Mouse (Mus musculus) retina, postnatal 1 day (tissue): ENCODE results near the gene Rnd1.
A peak's percentile ranks its signal among the peaks of the same experiment; 100 is the strongest.

Experiments
- DNase-seq: peaks from one replicate; pipeline ENCODE4 v3.0.0-alpha.2; 2012

Rnd1 gene

DNA sequence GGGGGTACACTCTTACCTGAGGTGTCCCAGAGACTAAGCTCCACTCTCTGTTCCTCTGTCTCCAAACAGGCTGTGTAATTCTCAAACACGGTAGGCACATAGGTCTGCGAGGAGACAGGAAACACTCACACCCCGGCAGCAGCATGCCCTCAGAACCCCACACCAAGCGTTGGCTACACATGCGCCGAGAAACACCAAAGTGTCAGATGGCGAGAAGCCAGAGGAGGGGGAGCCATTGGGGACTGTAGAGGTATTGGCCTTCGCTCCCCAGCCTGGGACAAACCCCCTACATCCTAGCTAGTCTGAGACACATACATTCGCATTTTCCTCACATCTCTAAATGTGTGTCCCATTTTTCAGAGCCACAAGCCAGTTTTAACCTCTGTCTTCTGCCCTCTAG is 790 bp downstream of the Rnd1 start:
- peak; percentile 37 for DNase-seq

DNA sequence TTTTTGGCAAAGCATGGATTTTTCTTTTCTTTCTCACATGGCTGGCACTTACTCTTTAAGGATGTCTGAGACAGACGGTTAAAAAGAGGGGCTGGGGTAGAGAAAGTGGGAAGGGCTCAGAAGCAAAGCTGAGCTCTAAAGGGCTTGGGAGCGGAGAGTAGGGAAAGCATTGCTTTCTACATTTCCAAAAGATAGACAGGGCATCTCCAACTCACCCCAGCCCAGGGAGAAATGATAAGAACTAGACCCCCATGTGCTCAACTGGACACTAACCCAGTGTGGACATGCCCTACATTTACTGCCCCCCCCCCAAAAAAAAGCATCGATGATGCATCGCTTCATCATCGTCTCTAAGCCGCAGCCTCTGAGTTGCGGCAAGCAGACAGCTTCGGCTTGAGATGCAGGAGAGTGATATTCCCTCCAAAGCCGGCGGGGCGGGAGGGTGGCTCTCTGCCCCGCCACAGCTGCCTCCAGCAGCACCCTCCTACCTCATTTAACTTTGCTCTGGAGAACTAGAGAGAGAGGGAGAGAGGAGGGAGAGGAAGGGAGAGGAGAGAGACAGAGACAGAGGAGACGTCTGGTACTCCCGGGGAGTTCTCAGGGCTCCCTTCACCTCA is 1.5 kb downstream of the Rnd1 start:
- peak; percentile 19 for DNase-seq

DNA sequence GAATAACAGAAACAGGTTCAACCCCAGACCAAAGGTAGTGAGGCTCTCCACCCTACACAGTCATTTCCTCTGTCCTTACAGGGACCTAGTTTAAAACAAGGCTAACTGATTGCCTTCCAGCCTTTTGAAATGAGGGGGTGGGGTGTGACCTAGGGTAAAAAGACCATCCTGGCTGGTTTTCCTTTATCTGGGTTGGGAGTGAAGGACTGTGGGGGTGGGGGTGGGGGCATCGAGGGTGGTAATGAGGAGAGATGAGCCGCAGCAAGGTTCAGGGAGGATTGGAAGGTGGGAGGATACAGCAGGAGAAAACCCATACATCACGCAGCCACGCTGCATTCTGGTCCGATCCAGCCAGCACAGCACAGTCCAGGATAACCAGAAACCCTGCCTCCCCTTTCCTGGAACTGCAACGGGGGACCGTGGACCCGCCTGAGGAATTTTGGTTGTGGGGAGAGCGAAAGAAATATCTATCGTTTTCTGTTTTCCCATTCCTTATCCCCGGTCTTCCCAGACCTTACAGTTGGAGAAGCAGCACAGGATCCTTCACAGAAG is 2.2 kb downstream of the Rnd1 start:
- DNase-seq = no peak

DNA sequence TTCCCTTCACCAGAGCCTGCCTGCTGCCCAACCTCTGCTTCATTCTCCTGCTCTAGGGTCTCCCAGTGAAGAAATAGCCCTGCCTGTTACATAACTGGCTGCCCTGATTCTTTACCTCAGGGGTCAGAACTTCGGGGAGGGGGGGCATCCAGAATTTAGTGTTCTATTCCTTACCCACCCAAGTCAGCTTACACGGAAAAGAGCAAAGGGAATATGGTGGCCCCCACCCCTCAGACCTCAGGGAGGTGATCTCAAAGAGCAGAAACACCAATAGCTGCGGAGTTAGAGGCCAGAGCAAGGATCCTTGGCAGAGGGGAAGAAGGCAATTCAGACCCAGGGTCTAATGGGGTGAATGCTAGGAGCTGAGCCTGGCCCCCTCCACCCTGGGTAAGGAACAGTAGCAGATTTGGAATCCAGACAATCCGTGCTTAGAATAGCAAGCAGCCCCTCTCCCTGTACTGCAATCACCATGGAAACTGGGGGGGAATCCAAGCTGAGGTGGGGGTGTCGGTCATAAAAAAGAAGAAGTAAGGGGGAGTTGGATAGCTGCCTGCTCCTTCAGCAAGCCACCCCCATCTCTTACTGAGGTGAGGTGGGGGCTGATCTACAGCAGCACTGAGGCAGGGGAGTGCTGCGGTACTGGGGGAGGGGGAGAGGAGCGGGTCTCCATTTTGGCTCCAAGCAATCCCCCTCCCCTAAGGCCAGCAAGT is 2.8 kb downstream of the Rnd1 start:
- no peak for DNase-seq

DNA sequence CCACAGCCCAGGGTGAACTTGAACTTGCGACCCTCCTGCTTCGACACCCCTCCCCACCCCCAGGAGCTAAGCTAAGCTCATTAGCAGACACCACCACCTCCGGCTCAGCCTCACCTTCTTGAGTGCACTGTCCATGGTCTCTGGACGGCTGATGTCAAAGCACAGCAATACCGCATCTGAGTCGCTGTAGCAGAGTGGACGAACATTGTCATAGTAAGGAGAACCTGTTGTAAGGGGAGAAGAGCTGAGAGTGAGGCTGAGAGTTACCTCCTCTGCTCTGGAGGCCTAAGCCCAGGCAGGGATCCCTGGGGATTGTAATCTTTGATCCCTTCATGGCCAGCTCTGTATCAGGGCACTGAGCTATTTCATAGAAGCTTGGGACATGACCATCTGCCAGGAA is 3.5 kb downstream of the Rnd1 start:
- DNase-seq = no peak

DNA sequence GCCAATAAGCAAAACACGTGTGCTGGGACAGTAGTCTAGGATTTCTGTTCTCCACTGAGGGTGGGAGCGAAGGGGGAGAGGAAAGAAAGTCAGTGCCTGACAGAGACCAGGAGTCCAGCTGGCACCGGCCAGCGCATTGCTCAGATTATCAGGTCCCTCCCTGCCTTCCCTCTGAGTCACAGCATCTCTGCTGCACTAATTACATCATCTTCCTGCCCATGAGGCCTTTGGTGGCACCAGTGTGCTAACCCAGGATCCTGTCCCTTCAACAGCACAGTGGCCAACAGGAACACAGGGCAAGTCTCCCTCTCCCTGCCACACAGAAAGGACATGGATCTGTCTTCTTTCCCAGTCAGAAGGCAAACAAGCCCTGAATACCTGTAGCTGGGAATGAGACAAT is 4.7 kb downstream of the Rnd1 start:
- no peak for DNase-seq

DNA sequence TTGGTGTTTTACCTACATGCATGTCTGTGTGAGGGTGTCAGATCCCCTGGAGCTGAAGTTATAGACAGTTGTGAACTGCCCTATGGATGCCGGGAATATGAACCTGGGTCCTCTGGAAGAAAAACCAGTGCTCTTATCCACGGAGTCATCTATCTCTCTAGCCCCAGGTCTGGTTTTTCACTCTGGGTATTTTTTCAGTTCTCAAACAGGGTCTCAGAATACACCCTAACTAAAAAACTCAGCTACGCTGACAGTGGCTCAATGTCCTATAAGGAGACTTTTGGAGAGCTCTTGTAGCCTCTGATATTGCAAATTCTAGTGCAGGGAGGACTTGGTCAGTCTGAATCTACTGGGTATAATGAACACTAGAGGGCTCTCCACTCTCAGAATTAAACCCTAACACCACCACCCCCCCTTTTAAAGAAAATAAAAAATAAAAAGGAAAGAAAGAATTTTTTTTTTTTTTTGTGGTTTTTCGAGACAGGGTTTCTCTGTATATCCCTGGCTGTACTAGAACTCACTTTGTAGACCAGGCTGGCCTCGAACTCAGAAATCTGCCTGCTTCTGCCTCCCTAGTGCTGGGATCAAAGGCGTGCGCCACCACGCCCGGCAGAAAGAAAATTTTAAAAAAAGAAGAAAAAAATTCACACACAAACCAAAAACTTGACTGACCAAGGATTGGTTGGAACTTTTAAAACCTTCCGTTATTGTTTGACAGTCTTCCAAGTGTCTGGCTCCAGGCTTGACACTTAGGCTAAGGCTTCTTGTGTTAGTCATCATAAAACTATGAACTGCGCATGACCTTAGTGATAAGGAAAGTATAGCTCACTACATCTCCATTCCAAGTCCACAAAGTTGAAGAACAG is 13.0 kb downstream of the Rnd1 start:
- peak; percentile 28 for DNase-seq

DNA sequence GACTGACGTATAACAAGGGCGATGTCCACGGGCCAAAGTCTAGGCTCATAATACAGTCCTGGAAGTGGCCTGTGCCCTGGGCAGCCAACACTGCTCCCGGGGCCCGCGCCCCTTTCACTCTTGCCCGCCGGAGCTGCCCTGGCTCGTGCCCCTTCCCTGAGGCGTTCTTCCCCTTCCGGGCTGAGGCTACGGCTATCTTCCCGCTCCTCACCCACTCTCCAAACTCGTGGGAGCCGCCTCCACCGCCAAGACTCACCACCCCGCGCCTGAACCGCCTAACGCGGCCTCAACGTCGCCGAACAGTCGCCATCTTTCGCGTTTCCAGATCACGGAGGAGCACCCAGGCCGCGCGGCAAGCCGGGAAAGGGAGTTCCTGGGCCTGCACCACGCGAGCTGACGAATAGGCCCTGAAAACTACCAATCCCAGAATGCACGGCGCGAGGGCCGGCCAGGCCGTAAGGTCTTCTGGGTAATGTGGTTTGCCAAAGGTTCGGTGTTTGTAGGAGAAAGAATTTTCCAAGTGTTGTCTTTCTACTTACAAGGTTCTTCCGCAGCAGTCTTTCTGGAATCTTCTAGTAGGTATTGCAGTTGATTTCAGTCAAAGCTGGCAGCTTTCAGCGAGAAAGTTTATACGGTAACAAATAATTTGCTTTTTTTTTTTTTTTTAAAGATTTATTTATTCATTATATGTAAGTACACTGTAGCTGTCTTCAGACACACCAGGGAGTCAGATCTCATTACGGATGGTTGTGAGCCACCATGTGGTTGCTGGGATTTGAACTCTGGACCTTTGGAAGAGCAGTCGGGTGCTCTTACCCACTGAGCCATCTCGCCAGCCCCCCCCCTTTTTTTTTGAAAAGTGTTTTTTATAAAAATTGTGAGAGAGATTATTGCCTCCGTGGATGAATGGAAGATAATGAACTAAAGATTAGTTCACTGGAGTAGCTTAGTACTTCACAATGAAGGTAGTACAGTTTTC is 14.4 kb downstream of the Rnd1 start, which contains the start of gene Ddx23:
TSS of gene Ddx23 (minus strand) at position 328 of the 979 bp plus-strand sequence.
- peak; percentile 97 for DNase-seq

DNA sequence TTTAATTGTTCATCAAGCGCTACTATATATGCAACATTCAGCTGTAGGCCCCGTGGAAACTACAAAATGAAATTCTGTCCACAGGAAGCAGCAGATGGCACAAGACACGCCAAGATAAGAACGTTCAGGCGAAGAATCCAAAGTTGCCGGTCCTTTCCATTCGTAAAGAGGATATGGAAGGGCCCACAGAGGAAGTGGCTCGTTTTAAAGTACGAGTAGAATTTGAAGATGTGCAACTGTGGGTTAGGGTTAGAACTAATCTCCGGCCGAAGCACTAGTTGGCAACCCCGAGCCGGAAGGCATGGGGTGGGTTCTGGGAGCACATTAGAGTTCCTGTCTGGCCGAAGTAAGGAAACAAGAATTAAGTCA is 15.1 kb downstream of the Rnd1 start:
- no peak for DNase-seq

DNA sequence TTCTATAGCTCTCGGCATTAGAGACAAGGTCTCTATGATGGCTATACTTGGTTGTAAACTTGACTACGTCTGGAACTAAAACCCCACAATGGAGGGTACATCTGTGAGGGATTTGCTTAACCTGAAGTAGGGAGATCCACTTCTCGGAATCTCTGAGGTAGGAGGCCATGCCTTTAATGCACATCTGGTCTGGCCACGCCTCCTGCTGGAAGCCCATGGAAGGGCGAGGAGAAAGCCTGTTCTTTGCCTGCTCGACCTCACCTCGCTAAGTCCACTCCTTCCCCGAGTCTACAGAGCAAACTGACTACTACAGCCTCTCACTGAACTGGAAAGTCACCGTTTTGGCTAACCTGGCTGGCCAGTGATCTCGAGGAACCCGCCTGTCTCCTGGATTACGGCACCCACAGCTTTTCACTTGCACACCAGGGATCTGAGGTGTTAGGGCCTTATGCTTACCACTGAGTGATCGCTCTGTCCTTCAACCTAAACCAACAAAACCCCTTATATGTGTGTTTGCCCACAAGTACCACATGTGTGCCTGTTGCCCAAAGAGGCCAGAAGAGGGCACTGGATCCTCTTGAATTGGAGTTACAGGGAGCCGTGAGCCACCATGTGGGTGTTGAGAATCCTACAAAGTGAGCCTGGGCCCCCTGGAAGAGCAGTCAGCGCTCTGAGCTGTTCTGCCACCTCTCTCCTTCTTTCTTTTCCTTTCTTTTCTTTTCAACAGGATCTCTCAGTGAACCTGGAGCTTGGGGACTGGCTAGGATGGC is 20.1 kb downstream of the Rnd1 start:
- no peak for DNase-seq

DNA sequence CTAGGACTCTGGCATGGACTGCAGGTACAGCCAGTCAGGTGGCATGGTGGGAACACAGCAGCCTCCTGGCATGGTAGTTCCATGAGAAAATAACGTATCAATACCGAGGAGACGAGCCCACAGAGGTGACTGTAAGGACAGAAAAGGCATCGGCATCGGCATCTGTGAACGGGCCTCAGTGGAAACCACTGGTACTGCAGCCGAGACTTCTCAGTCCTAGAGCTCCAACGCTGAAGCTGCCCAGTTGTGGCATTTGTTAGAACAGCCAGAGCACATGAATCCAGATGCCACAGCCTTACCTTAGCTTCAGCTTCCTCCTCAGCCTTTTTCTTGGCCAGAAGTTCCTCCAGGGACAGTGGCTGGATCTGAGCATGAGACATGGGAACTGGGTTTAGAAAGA is 25.1 kb downstream of the Rnd1 start:
- DNase-seq = no peak

DNA sequence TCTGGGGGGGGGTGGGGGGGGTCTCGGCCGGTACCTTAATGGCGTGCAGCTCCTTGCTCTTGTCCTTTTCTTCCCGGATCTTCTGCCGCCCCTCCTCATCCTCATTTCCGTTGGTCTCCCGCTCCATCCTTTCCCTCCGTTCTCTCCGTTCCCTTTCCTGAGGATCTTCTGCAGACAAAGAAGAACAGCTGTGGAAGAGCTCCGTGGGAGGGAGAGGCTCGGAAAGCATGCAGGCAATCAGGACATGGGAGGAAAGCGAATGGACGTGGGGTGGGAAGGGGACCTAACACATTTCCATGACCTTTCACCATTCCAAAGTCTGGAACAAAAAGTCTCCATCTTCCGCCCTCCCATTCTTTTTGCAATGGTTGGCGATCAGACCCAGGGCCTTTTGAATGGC is 25.8 kb downstream of the Rnd1 start:
- DNase-seq = no peak

DNA sequence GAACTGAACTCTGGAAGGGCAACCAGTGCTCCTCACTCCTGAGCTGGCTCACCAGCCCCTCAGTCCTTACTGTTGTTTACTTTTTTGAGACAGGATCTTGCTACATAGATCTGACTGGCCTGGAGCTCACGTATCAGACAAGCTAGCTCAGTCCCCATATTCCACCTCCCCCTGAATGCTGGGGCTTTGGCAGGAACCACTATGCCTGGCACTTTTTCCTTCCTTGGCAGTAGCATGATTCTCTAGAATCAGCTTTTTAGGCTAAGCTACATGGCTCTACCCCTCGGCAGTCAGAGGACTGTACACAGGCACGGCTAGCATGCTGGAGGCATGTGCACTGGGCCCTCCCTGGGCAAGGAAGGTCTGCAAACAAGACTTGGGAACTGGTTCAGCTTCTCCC is 29.2 kb downstream of the Rnd1 start:
- no peak for DNase-seq

DNA sequence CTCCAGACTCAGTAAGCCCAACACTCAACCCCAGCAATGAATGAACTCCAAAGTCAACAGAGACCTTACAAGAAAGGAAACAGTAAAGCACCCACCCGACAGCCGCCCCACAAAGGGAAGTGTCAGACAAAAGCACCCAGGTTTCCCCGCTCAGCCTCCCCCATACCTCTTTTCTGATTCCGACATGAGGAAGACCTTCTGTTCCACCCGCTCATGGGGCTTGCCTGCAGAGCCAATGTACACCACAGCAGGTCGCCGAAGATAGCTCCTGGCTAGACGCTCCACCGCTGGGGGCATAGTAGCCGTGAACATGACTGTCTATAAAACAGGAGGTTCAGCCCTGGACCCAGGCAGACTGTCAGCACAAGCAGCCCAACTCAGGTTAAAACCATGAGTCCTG is 30.0 kb downstream of the Rnd1 start:
- DNase-seq = no peak

DNA sequence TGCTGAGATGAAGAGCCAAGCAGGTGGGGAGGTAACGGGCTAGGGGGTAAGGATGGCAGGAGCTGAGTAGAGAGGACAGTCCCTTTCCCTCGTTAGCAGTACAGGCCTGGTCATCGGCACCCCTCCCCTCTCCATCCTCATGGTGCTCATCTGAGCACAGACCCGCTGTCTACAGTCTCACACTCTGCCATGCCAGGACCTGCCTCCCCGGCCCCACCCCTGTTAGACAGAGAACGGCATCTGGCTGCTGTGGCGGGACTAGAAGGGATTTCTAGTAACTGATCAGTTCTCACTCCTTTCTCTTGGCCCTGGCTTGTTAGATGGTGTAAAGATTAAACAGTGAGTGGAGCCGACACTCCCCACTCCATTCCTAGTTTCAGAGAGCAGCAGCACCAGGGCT is 30.5 kb downstream of the Rnd1 start:
- DNase-seq = no peak

DNA sequence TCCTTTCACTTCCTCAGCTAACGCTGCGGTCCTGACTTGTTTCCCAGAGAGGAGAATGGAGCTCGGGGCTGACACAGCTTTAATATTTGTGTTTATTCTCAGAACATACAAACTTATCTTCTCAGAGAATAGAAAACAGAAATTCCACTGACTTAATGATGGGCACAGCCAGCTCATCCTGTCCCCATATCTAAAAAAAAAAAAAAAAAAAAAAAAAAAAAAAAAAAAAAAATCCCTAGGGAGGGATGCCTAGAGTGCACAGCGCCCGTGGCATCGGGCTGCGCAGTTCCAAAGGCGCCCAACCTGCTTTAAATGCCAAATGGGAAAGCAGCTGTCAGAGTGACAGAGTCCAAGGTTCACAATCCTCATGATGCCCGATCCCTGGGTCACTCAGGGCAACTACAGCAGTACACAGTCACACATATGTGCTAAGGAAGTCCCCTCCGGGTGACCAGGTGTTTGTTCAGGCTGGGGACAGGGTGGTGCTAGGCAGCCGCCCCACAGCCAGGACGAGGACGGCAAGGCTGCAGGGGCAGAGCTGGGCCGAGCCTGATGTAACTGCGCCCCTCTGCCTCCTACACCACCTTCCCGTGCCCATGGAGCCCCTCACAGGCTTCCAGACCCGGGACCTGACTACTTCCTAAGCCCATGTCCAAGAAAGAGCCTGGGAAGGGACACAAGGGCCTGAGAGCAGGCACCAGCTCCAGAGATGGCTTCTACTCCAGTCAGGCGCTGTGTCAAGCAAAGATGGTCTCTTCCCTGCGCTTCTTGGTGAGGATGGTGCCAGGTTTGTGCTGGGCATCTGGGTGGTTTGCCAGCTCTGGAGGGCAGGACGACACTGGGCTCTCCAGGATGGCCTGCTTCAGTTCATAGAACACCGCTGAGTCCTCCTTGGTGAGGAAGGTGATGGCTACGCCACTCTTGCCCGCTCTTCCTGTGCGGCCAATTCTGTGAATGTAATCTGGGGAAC is 31.9 kb downstream of the Rnd1 start:
- DNase-seq = no peak

DNA sequence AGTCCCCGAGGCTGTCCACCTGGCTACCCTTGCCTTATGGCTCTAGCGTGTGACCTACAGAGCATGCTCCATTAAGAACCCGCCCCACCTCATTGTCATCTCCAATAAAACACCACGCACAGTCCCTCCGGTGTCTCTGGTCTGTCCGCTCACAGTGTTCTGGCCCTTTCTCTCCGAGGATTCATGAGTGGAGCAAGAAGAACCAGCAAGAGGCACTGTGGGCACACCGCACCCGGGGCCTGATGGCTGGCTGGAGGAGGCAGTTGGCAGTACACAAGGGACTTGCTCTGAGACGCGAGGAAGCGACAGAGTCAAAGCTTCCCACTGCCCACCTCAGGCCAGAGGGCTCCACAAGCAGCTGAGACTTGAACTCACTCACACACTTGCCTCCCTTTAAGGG is 32.9 kb downstream of the Rnd1 start:
- DNase-seq = no peak

DNA sequence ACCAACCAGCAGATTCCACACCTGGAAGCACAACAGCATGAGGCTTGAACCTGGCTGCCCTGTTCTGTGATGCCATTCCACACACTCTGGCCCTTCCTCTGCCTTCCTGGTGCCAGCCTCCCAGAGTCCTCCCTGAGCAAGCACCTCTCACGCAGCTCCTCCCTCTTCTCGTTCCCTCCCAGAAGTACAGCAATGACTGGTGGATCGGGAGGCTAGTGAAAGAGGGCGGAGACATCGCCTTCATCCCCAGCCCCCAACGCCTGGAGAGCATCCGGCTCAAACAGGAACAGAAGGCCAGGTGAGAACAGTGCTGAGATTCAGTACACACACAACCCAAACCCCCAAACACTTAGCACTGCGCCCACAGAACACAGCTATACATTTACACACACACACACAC is 37.1 kb downstream of the Rnd1 start:
- no peak for DNase-seq

DNA sequence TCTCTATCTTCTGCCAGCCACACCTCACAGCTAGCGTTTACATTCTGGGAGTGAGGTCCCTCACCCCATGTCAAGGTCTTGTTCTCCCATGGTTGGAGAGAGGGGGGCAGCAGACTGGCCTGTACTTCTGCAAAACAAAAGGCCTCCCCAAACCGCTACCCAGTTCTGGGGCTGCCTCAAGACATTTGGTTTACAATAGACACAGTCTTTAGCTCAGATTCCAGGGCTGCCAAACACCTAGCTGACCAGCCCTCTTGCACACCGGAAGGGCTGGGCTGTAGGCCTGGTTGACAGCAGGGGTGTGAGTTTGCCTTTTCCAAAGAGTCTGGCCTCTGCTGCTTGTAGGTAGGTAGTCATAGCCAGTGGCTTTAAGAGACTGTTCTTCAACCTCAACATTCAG is 40.1 kb downstream of the Rnd1 start:
- no peak for DNase-seq

DNA sequence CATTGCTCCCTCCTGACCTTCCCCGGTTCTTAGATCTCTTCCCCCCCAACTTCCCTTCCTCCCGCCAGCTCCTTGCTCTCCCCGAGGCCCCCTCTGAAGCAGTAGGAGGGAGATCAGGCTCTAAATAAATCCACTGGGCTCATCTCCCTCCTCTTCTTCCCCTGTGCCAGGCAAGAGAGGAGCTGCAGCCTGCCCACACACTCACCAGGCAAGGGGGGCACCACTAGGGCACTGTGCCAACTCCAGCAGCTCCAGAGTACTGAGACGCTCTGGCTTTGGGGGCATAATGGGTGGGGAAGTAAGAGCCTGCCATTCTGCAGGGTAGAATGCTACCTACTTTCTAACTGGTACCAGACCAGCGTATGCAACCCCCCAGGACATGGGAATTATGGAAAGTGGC is 40.7 kb downstream of the Rnd1 start:
- DNase-seq = peak; percentile 66
